Mouse (Mus musculus) intestine, embryonic 14.5 days (tissue): ENCODE data around the gene Pcyt2. TPM values are rescaled to one million over a fixed set of nuclear protein-coding genes. Genes with fewer than 3 reads are reported as not detected.

Source experiments
- ATAC-seq: fragments of 200-750 bp; cut with Nextera tagmentation; replicated peaks from 2 replicates; pipeline ENCODE4 v1.8.0; 2017; ENCODE audit warnings: low read depth, moderate number of reproducible peaks, moderate TSS enrichment, moderate library complexity; ENCODE audit not compliant: low FRiP score, low TSS enrichment
- DNase-seq: peaks from one replicate; pipeline ENCODE4 v3.0.0-alpha.2; 2018; ENCODE audit warnings: low spot score
- H3K27ac ChIP-seq: fragments of 300-500 bp; sonication (generic); 2 replicates; pipeline ENCODE4 v1.5.1; 2014; ENCODE audit warnings: low read depth, mild to moderate bottlenecking, control low read depth
- H3K27me3 ChIP-seq: fragments of 300-500 bp; sonication (generic); replicated peaks from 2 replicates; pipeline ENCODE4 v1.6.1; 2014; ENCODE audit warnings: low read length, control low read depth; ENCODE audit not compliant: control insufficient read depth, insufficient read depth
- H3K36me3 ChIP-seq: fragments of 300-500 bp; sonication (generic); 2 replicates; pipeline ENCODE4 v1.6.1; 2014; ENCODE audit warnings: low read length, control low read depth; ENCODE audit not compliant: control insufficient read depth, insufficient read depth
- H3K4me1 ChIP-seq: fragments of 300-500 bp; sonication (generic); replicated peaks from 2 replicates; pipeline ENCODE4 v1.6.1; 2014; ENCODE audit warnings: low read length, control low read depth, mixed read lengths; ENCODE audit not compliant: control insufficient read depth, insufficient read depth
- H3K4me2 ChIP-seq: fragments of 300-500 bp; sonication (generic); 2 replicates; pipeline ENCODE4 v1.6.1; 2014; ENCODE audit warnings: low read length
- H3K4me3 ChIP-seq: fragments of 300-500 bp; sonication (generic); 2 replicates; pipeline ENCODE4 v1.5.1; 2014; ENCODE audit warnings: low read depth, low read length, control low read depth, mixed read lengths
- H3K9ac ChIP-seq: fragments of 300-500 bp; sonication (generic); 2 replicates; pipeline ENCODE4 v1.6.1; 2014; ENCODE audit warnings: mild to moderate bottlenecking, low read length
- H3K9me3 ChIP-seq: fragments of 300-500 bp; sonication (generic); 2 replicates; pipeline ENCODE4 v1.6.1; 2016; ENCODE audit warnings: low read length, control low read depth; ENCODE audit not compliant: control insufficient read depth
- WGBS: fragments of 180-500 bp; shearing (Covaris S2); extraction: QIAGEN DNeasy Blood & Tissue Kit; methylation state at CpG from one replicate; pipeline ENCODE4 v1.1.7; 2014; 5-methylcytosine and 5-hydroxymethylcytosine counted together
- polyA plus RNA-seq: library from polyadenylated mRNA; unstranded; fragments of >200 nt; fragmentation: Nextera tagmentation; extraction: Ambion mirVana; gene quantifications from 2 replicates; pipeline ENCODE4 v1.2.1, GENCODE M21; 2014

Pcyt2 gene
- polyA plus RNA-seq, 1 experiment from 2014 or later = 179 TPM

DNA sequence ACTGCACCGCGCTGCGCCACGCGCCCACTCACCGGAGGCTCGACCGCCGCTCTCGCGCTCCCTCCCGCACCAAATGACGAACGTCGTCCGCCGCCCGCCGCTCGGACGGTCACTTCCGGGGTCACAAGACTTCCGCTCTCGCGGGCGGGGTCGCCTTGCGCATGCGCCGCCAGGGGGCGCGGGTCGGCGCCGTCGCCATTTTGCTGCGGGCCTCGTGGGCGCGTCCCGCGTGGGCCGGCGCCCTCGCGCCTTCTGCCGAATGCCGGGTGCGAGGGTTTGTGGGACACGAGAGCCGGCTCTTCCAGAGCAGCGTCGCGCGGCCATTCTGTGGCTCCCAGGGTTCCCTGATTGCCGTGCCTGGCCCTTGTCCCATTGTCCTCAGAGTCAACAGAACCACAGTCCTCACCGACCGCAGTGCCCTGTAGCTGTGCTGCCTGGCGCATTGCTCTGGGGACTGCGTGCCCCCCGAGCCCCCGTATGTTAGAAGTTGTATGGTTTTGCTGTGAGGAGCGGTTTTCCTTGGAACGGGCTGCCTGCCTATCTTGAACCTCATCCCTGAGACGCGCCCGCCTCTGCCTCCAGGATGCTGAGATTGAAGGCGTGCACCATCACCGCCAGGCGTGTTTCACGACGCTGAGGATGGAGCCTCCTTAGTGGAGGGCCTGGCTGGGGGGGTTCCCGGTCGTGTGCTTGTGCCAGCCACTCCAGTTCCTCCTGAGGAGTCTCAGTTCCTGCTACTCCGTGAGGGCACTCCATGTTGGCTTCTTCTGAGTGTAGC lies 36.1 kb downstream of the Pcyt2 start, which contains the start of gene Arhgdia:
Gene Arhgdia, minus strand, starts transcription at position 135 of the 778 bp plus-strand sequence.
- 4% methylated on average over 67 of the region's 75 CpGs for WGBS
- Histone ChIP-seq H3K36me3 (peaks cover 57% of the 10 kb centered on the region), H3K4me2 (peak within 1 kb of the TSS; percentile 97), H3K4me3 (peak within 1 kb of the TSS; percentile 89), H3K27me3 (no peaks in the 10 kb centered on the region), H3K9ac (peak within 1 kb of the TSS; percentile 93), H3K9me3 (peaks cover 4% of the 10 kb centered on the region; the same call in 1 of the 2 replicates), H3K27ac (peak within 1 kb of the TSS; percentile 91), H3K4me1 (peaks cover 19% of the 10 kb centered on the region)
- ATAC-seq = peak; percentile 42
- DNase-seq = peak; percentile 93

DNA sequence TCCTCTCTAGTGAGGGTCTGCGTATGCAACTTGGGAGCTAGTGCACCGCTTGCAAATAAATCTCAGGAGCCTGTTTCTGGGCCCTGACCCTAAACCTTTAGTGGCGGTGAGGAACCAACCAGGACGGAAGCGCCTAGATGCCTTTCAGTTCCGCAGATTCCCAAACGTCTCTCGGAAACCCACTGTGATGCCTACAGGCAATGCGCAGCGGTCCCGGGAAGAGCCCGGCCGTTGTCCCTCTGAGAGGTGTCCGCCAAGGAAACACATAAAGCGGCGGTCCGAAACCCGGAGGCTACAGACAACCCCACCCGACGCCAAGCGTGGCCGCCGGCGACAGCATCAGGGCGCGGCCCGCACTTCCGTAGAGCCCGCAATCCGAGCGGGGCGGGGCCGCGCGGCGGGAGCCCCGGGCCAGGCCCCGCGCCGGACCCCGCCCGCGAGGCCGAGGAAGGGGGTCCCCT lies 36.8 kb downstream of the Pcyt2 start:
- Histone ChIP-seq H3K36me3 (peaks cover 49% of the 10 kb centered on the region), H3K9me3 (peaks cover 4% of the 10 kb centered on the region; the same call in 1 of the 2 replicates), H3K27me3 (no peaks in the 10 kb centered on the region), H3K9ac (peak overlapping the region; percentile 93), H3K4me2 (peak overlapping the region; percentile 97), H3K4me1 (peaks cover 19% of the 10 kb centered on the region), H3K27ac (peak overlapping the region; percentile 91), H3K4me3 (peak overlapping the region; percentile 89)
- DNase-seq (peak; percentile 74), ATAC-seq (peak; percentile 36; the same call in 1 of the 2 replicates)
- WGBS = under 1% methylated on average over 29 of the region's 44 CpGs

DNA sequence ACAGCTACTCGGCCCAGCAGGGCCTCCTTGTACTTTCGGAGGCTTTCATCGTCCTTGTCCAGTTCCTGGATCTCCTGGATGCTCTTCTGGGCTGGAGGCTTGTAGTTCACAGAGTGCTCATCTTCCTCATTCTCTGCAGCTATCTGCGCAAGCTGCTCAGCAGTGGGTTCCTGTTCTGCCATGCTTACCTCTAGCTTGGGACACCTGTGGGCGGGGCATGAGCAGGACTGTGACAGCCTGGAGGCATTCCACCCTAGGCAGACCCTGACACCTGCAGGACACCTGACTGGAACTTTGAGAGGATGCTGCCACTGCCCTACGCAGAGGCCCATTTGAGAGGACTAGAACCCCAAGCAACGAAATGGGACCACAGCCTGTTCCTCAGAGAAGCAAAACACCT lies 37.5 kb downstream of the Pcyt2 start:
- Histone ChIP-seq H3K4me3 (peak overlapping the region; percentile 89), H3K27ac (peak overlapping the region; percentile 91; the same call in 1 of the 2 replicates), H3K4me2 (peak overlapping the region; percentile 97), H3K4me1 (peaks cover 19% of the 10 kb centered on the region), H3K36me3 (peaks cover 42% of the 10 kb centered on the region), H3K9me3 (peaks cover 4% of the 10 kb centered on the region; the same call in 1 of the 2 replicates), H3K9ac (peak overlapping the region; percentile 93), H3K27me3 (no peaks in the 10 kb centered on the region)
- WGBS = 55% methylated on average over 7 of the region's 7 CpGs
- peak; percentile 59 for DNase-seq
- ATAC-seq = no peak

DNA sequence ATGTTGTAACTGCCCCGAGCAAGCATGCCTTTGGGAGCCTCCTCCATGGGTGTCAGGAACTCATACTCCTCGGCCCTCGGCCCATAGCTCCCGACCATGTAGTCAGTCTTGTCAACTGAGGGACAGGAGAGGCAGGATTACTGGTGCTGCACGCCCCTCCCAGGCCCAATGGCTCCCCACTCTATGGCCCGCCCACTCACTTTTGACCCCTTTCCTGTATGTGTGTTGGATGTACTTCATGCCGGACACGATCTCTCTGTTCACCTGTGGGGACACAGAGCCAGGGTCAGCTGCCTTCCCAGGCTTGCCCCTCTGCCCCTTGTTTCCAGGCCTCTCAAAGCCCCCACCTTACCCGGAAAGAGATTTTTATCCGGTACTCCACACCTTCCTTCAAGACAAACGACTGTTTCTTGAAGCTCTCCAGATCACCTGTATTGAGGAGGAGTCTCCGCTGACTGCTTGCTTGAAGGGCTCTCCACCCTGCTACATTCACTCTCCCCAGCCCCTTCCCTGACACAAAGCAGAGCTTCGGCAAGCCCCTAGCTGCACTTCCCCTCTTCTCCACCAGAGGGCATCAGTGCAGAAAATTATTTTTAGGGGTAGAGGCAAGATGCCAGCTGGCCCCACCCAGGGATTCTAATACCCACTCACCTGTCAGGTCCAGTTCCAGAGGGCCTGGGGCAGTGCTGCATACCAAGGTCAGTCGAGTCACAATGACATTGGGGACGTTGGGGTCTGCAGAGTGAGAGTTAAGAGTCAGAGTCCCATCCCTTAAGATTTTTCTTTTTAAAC lies 38.2 kb downstream of the Pcyt2 start:
- peaks cover 4% of the 10 kb centered on the region; the same call in 1 of the 2 replicates for H3K9me3 ChIP-seq
- H3K4me2 ChIP-seq = peak overlapping the region; percentile 97
- no peak overlapping the region for H3K27ac ChIP-seq
- no peak overlapping the region for H3K9ac ChIP-seq
- H3K4me1 ChIP-seq = peaks cover 20% of the 10 kb centered on the region
- H3K36me3 ChIP-seq = peaks cover 38% of the 10 kb centered on the region
- H3K4me3 ChIP-seq = peak overlapping the region; percentile 89
- ATAC-seq (no peak), DNase-seq (peak; percentile 96)
- 49% methylated on average over 15 of the region's 15 CpGs for WGBS
- H3K27me3 ChIP-seq = no peaks in the 10 kb centered on the region

DNA sequence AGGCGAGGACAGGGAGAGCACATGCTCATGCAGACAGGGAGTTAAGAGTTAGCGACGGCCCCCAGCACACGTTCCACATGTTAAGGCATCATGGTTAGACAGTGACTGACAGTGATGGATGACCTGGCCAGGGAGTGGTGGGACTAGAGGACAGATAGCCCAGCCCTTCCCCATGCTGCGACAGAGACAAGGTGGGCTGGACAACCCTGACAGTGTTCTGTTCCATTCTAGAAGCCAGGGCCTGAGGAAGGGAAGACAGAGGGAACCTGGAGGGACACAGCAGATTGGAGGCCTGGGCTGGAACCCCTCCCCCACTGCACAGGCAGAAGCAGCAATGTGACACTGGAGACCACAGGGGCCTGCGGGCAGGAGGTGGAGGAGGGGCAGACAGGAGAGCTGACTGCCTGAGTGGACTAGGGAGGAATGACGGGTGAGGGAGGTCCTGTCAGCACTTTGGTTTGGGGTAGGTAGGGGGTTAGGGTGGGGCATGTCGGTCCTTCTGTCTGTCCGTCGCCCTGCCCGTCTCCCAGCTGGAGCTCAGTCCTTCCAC lies 39.0 kb downstream of the Pcyt2 start:
- peaks cover 25% of the 10 kb centered on the region for H3K4me1 ChIP-seq
- H3K4me3 ChIP-seq = no peak overlapping the region
- H3K27me3 ChIP-seq = no peaks in the 10 kb centered on the region
- no peak overlapping the region for H3K4me2 ChIP-seq
- no peak overlapping the region for H3K27ac ChIP-seq
- peaks cover 35% of the 10 kb centered on the region for H3K36me3 ChIP-seq
- no peak overlapping the region for H3K9ac ChIP-seq
- 79% methylated on average over 11 of the region's 11 CpGs for WGBS
- peaks cover under 1% of the 10 kb centered on the region; the same call in 1 of the 2 replicates for H3K9me3 ChIP-seq
- DNase-seq = no peak
- no peak for ATAC-seq

DNA sequence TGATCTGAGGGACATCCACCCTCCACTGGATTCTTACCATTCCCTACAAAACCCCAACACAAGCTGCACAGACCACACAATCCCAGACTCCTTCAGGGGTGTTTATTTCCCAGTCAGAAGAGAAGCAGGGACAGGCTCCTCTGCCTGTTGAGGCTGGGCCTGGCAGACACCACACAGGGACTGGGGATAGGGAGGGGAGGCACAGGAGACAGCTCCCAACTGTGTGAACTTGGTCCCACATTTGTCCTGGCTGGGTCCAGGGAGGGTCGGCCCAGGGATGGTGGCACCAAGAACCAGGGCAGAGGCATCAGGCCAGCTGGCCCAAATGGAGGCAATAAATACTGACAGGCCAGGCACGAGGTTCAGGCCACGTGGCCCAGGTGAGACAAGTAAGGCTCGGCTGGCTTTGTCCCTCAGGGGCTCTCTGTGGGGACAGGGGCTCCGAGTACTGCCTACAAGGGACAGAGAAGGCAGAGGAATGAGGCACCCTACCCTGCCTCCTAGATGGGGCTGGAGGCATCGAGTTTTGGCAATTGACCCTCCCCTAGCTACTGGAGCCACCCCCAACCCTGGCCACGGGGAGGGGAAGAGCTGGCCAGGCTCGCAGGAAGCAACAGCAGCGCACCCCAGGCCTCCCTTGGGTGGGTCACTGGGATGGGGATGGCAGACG lies 39.6 kb downstream of the Pcyt2 start:
- Histone ChIP-seq H3K4me3 (no peak overlapping the region), H3K4me1 (peaks cover 25% of the 10 kb centered on the region), H3K9ac (no peak overlapping the region), H3K4me2 (no peak overlapping the region), H3K27ac (no peak overlapping the region), H3K9me3 (no peaks in the 10 kb centered on the region), H3K27me3 (no peaks in the 10 kb centered on the region), H3K36me3 (peaks cover 35% of the 10 kb centered on the region)
- ATAC-seq (no peak), DNase-seq (no peak)
- WGBS = 82% methylated on average over 10 of the region's 10 CpGs

DNA sequence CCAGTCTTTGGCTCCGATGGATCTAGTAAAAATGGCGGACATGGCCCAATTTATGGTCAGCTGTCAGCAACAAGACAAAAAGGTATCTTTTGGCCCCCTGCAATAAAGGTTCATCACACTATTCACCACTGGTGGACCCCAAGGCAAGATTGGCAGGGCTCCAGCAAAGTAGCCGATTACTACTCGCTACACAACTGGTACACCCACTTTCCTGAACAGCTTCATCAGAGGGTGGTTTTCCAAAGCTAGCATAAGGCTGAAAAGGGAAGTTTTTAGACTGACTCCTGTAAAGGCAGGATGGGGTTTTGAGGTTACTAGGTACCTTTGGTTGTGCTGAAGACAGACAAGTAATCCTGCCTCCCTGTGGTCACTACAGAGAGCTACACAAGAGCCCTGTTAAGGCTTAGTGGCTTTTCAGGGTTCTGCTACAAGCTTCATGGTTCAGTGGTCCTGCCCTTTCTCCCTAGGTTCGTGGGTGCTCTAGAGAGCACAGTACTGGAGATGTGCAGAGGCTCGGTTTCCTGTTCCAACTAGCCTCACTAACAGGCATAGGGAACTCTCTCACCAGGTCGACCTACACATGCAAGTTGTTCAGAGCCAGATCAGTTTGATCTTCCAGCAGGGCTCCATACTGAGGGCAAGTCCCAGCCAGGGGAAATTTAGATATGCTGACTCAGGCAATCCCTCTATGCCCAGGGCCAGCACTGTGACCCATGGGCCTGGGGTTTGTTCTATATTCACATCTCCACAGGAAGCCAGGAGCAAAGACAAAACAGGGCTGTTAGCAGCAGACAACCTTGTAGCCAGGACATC lies 40.3 kb downstream of the Pcyt2 start:
- peaks cover 25% of the 10 kb centered on the region for H3K4me1 ChIP-seq
- WGBS = 85% methylated on average over 7 of the region's 7 CpGs
- ATAC-seq = no peak
- no peak overlapping the region for H3K4me2 ChIP-seq
- H3K9ac ChIP-seq = no peak overlapping the region
- H3K27me3 ChIP-seq = no peaks in the 10 kb centered on the region
- 0 out of 2 replicates have a peak overlapping the region, but pooled peaks have one; percentile 10 for H3K27ac ChIP-seq
- DNase-seq = no peak
- H3K36me3 ChIP-seq = peaks cover 35% of the 10 kb centered on the region
- H3K4me3 ChIP-seq = no peak overlapping the region
- no peaks in the 10 kb centered on the region for H3K9me3 ChIP-seq
